Mouse (Mus musculus) heart, adult 2 months (tissue): ENCODE data around the gene Clec4b1. TPM values are rescaled to one million over a fixed set of nuclear protein-coding genes. Genes with fewer than 3 reads are reported as not detected.
"Not testable (repeated sequence)": the region's sequence is repeated elsewhere in the genome, so short reads cannot be mapped to it uniquely, and the experiment has no call there.

ENCODE experiments used
- DNase-seq, 2 experiments: peaks; one replicate each; pipeline ENCODE4 v3.0.0; 2021
- H3K27ac ChIP-seq: fragments of 200-600 bp; 2 replicates; pipeline ENCODE4 v1.8.1; 2022
- H3K27me3 ChIP-seq: fragments of 200-500 bp; 2 replicates; pipeline ENCODE4 v1.6.1; 2012; ENCODE audit warnings: mild to moderate bottlenecking, low read length, inconsistent platforms, mixed read lengths; ENCODE audit not compliant: control insufficient read depth, insufficient read depth
- H3K36me3 ChIP-seq: fragments of 200-500 bp; 2 replicates; pipeline ENCODE4 v1.6.1; 2012; ENCODE audit warnings: low read length, inconsistent platforms; ENCODE audit not compliant: control insufficient read depth, insufficient read depth
- H3K4me1 ChIP-seq: fragments of 200-500 bp; 2 replicates; pipeline ENCODE4 v1.6.1; 2011; ENCODE audit warnings: low read length; ENCODE audit not compliant: control insufficient read depth, insufficient read depth
- H3K4me3 ChIP-seq: fragments of 200-600 bp; 2 replicates; pipeline ENCODE4 v1.8.1; 2022
- H3K79me2 ChIP-seq: fragments of 200-500 bp; replicated peaks from 2 replicates; pipeline ENCODE4 v1.6.1; 2012; ENCODE audit warnings: mild to moderate bottlenecking, inconsistent platforms, low read length, moderate library complexity, mixed read lengths; ENCODE audit not compliant: control insufficient read depth, insufficient read depth
- H3K9ac ChIP-seq: fragments of 200-500 bp; 2 replicates; pipeline ENCODE4 v1.6.1; 2012; ENCODE audit warnings: low read depth, mild to moderate bottlenecking, control low read depth, inconsistent platforms, low read length, mixed read lengths
- CTCF ChIP-seq: fragments of 200-600 bp; IDR thresholded peaks from 2 replicates; pipeline ENCODE4 v1.8.1; 2022; ENCODE audit warnings: antibody characterized with exemption, mild to moderate bottlenecking, moderate library complexity
- EP300 ChIP-seq: fragments of 200-500 bp; IDR thresholded peaks from 2 replicates; pipeline ENCODE4 v1.6.1; 2011; ENCODE audit warnings: low read depth, low read length, control low read depth; ENCODE audit not compliant: insufficient read depth
- POLR2A ChIP-seq: fragments of 200-500 bp; IDR thresholded peaks from 2 replicates; pipeline ENCODE4 v1.6.1; 2011; ENCODE audit warnings: mild to moderate bottlenecking, low read depth, low read length, control low read depth; ENCODE audit not compliant: insufficient read depth
- WGBS: fragments of 180-500 bp; shearing (Covaris S2); methylation state at CpG from one replicate; pipeline ENCODE4 v1.1.7; 2018; 5-methylcytosine and 5-hydroxymethylcytosine counted together
- intact Hi-C: fragments of 180-260 bp; cut with DNase I; formaldehyde crosslinking; loops from one replicate; pipeline ENCODE4 v1.15.1; 2025
- long read RNA-seq: library from polyadenylated mRNA; stranded (forward); transcript quantifications from one replicate; pipeline ENCODE4 v2.0.0, GENCODE M21; 2021
- polyA plus RNA-seq: library from polyadenylated mRNA; depleted of rRNA; stranded (reverse); fragments of >200 nt; gene quantifications from 2 replicates; pipeline ENCODE4 v1.2.3, GENCODE M21; 2012; rRNA removed
- total RNA-seq, 2 experiments: library from RNA; stranded (reverse); gene quantifications; 2 replicates each; pipeline ENCODE4 v1.2.3; 2021

The Clec4b1 gene
- total RNA-seq (under 1 TPM in 1 of 2 experiments, not detected in 1; 0.42 TPM), polyA plus RNA-seq (0.82 and 1.4 TPM in 2 replicates)
- long read RNA-seq, partial matches to known transcripts = 0 of 1 reads
- long read RNA-seq, other reads (novel, unspliced or antisense) = 0 of 1 reads

DNA sequence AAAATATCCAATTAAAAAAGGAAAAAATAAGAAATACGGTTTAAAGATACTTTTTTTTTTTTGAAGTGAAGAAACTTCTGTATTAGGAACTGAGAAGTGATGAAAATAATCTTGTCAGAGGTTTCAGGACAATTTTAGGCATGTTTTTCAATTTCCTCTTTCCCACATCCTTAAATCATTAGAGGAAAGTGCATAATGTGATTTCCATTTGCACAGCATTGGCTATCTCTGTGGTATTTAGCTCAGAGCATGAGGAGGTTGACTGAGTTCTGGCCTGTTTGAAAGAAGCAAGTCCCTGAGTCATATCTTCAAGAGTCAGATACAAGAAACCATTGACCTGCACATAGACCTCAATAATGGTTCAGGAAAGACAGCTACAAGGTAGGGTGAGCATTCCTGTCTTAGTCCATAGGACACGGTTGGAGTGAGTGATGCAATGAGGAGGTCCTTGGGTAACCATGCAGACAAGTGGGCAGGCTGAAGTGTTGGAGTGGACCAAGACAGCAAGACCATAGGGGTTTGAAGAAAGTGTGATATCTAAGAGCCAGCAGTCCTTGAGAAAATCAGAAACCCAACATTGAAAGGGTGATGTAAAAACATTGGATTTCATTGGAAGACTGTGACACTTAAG lies at the start of gene Clec4b1:
TSS of gene Clec4b1 (plus strand) at position 221 of the 631 bp plus-strand sequence.
- 61% methylated on average over 2 of the region's 2 CpGs for WGBS
- Histone ChIP-seq H3K9ac (no peak within 1 kb of the TSS), H3K4me3 (no peak within 1 kb of the TSS), H3K4me1 (no peaks in the 10 kb centered on the region), H3K27ac (no peak within 1 kb of the TSS), H3K27me3 (no peaks in the 10 kb centered on the region), H3K36me3 (no peaks in the 10 kb centered on the region), H3K79me2 (no peaks in the 10 kb centered on the region)
- intact Hi-C loops = no loop called here
- no peak for DNase-seq
- TF ChIP-seq EP300 (no peak), POLR2A (no peak), CTCF (no peak)

DNA sequence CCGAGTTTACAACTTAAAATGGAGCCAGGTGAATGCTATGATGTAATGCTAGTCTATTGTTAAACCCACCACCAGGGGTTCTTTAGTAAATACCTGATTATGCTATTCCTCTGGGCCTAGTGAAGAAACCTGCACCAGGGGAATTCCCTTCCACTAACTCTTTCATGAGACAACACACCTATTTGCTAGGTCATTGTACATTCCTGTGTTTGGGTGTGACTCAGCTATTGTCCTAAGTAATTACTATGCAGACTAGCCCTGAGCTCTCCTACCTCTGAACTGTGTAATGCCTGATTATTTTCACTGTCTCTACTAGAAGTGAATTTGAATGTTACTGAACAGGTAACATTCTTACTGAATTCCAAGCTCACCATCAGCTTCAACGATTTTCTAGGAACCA lies 45.1 kb upstream of the Clec4b1 start:
- H3K36me3 ChIP-seq, H3K79me2 ChIP-seq, H3K4me3 ChIP-seq, DNase-seq, H3K27ac ChIP-seq, H3K4me1 ChIP-seq, H3K27me3 ChIP-seq, H3K9ac ChIP-seq: not testable (repeated sequence)
- 59% methylated on average over 2 of the region's 2 CpGs for WGBS
- intact Hi-C loops = loop anchor here (10.0 kb wide), 1 partner anchor 110 kb away; no protein-coding TSS in a partner anchor

DNA sequence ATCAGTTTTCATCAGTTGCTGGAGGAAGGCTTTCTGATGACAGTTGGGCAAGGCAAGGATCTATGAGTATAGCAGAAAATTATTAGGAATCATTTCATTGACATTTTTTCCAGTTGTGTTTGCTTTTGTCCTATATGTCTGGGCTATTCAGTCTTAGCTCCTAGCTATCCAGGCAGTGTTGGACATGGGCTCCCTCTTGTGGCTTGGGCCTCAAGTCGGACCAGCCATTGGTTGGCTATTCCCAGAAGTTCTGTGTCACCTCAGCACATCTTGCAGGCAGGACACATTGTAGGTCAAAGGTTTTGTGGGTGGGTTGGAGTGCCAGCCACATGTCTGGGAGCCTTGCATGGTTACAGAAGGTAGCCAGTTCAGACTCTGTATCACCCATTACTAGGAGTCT lies 44.2 kb upstream of the Clec4b1 start:
- H3K79me2 ChIP-seq = no peaks in the 10 kb centered on the region
- H3K4me3 ChIP-seq = no peak overlapping the region
- WGBS = 58% methylated on average over 1 of the region's 1 CpGs
- TF ChIP-seq POLR2A (no peak), CTCF (peak; percentile 37)
- H3K27me3 ChIP-seq = no peaks in the 10 kb centered on the region
- intact Hi-C loops = loop anchor here (10.0 kb wide), 1 partner anchor 111 kb away; no protein-coding TSS in a partner anchor
- no peaks in the 10 kb centered on the region for H3K36me3 ChIP-seq
- H3K4me1 ChIP-seq = no peaks in the 10 kb centered on the region
- no peak overlapping the region for H3K27ac ChIP-seq
- no peak for DNase-seq
- H3K9ac ChIP-seq = no peak overlapping the region

DNA sequence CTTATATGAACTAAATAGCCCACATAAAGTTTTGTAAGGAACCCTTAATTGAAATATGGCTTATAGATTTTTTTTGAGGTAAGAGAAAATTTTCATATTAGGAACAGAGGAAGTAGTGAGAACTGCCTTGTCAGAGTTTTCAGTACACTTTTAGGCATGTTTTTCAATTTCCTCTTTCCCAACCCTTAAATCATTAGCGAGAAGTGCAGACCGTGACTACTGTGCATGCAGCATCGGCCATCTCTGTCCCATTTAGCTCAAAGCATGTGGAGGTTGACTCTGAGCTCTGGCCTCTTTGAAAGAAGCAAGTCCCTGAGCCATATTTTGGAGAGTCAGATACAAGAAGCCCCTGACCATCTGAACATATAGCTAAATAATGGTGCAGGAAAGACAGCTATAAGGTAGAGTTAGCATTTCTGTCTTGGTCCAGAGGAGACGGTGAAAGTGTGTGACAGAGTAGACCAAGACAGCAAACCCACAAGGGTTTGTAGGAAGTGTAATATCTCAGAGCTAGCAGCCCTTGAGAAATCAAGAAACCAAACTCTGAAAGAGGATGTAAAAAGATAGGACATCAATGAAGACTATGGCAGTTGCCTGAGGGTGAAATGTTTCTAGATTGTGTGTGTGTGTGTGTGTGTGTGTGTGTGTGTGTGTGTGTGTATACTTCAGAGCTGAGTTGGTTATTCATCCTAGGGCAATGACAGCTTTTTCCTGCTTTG lies 45.5 kb downstream of the Clec4b1 start:
- WGBS = 70% methylated on average over 4 of the region's 4 CpGs
- Histone ChIP-seq H3K27ac (no peak overlapping the region), H3K4me1 (no peaks in the 10 kb centered on the region), H3K79me2 (no peaks in the 10 kb centered on the region), H3K4me3 (no peak overlapping the region), H3K27me3 (no peaks in the 10 kb centered on the region), H3K36me3 (no peaks in the 10 kb centered on the region), H3K9ac (no peak overlapping the region)
- no peak for TF ChIP-seq CTCF
- no peak for TF ChIP-seq POLR2A
- no peak for TF ChIP-seq EP300
- intact Hi-C loops = no loop called here
- no peak for DNase-seq

DNA sequence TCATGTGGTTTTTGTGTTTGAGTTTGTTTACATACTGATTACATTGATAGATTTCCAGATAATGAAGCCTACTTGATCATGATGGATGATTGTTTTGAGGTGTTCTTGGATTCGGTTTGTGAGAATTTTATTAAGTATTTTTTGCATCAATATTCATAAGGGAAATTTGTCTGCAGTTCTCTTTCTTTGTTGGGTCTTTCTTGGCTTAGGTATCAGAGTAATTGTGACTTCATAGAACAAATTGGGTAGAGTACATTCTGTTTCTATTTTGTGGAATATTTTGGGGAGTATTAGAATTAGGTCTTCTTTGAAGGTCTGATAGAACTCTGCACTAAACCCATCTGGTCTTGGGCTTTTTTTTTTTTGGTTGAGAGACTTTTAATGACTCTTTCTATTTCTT lies 56.4 kb downstream of the Clec4b1 start, which contains the start of gene Clec4a2:
TSS of gene Clec4a2 (plus strand) at position 301 of the 400 bp plus-strand sequence.
- H3K9ac ChIP-seq, H3K4me3 ChIP-seq, H3K4me1 ChIP-seq, DNase-seq, H3K36me3 ChIP-seq, H3K27me3 ChIP-seq, H3K27ac ChIP-seq, intact Hi-C loops, H3K79me2 ChIP-seq: not testable (repeated sequence)
- 41% methylated on average over 1 of the region's 1 CpGs for WGBS

Other genes starting within 250 kb of the Clec4b1 start
- gene Slc2a3, start 248.3 kb upstream of the Clec4b1 start, total RNA-seq = 1 to 10 TPM; 1.6 to 4.7 TPM
- gene Slc2a3, start 248.3 kb upstream of the Clec4b1 start, polyA plus RNA-seq = 3.0 and 3.3 TPM in 2 replicates
- 10 to 100 TPM; 35.2 to 36.3 TPM for gene Foxj2, start 230.0 kb upstream of the Clec4b1 start, total RNA-seq
- 19.8 and 20.7 TPM in 2 replicates for gene Foxj2, start 230.0 kb upstream of the Clec4b1 start, polyA plus RNA-seq
- gene C3ar1, start 193.8 kb upstream of the Clec4b1 start, total RNA-seq = 1 to 10 TPM; 1.9 to 2.5 TPM
- 3.7 and 5.6 TPM in 2 replicates for gene C3ar1, start 193.8 kb upstream of the Clec4b1 start, polyA plus RNA-seq
- 10 to 100 TPM; 20.7 to 22.6 TPM for gene Necap1, start 175.5 kb upstream of the Clec4b1 start, total RNA-seq
- gene Necap1, start 175.5 kb upstream of the Clec4b1 start, polyA plus RNA-seq = 16.2 and 25.2 TPM in 2 replicates
- 1 to 10 TPM; 3.8 to 4.4 TPM for gene Clec4a1, start 128.1 kb upstream of the Clec4b1 start, total RNA-seq
- gene Clec4a1, start 128.1 kb upstream of the Clec4b1 start, polyA plus RNA-seq = 3.4 and 3.6 TPM in 2 replicates
- gene Clec4a3, start 97.4 kb upstream of the Clec4b1 start, total RNA-seq = 1 to 10 TPM; 2.6 to 3.1 TPM
- 1.7 and 2.1 TPM in 2 replicates for gene Clec4a3, start 97.4 kb upstream of the Clec4b1 start, polyA plus RNA-seq
- not detected for gene Clec4a4, start 59.6 kb upstream of the Clec4b1 start, total RNA-seq
- gene Clec4a4, start 59.6 kb upstream of the Clec4b1 start, polyA plus RNA-seq = not detected in 2 replicates
- 1 to 10 TPM; 1.6 to 2.0 TPM for gene Clec4a2, start 56.5 kb downstream of the Clec4b1 start, total RNA-seq
- 1.5 TPM in 2 replicates for gene Clec4a2, start 56.5 kb downstream of the Clec4b1 start, polyA plus RNA-seq
- gene Clec4b2, start 122.9 kb downstream of the Clec4b1 start, total RNA-seq = not detected
- gene Clec4b2, start 122.9 kb downstream of the Clec4b1 start, polyA plus RNA-seq = not detected in 2 replicates
- gene Clec4n, start 179.9 kb downstream of the Clec4b1 start, total RNA-seq = 1 to 10 TPM in 1 of 2 experiments, under 1 TPM in 1; 0.89 to 1.3 TPM
- gene Clec4n, start 179.9 kb downstream of the Clec4b1 start, polyA plus RNA-seq = 0.76 and 1.6 TPM in 2 replicates
- 1 to 10 TPM in 1 of 2 experiments, under 1 TPM in 1; 0.68 to 1.1 TPM for gene Clec4d, start 212.1 kb downstream of the Clec4b1 start, total RNA-seq
- gene Clec4d, start 212.1 kb downstream of the Clec4b1 start, polyA plus RNA-seq = 0.32 and 0.64 TPM in 2 replicates
- under 1 TPM; 0.13 to 0.75 TPM for gene Clec4e, start 239.9 kb downstream of the Clec4b1 start, total RNA-seq
- gene Clec4e, start 239.9 kb downstream of the Clec4b1 start, polyA plus RNA-seq = 0.08 and 0.09 TPM in 2 replicates